Mouse (Mus musculus): ENCODE measurements around the gene Bfsp2.

DNA sequence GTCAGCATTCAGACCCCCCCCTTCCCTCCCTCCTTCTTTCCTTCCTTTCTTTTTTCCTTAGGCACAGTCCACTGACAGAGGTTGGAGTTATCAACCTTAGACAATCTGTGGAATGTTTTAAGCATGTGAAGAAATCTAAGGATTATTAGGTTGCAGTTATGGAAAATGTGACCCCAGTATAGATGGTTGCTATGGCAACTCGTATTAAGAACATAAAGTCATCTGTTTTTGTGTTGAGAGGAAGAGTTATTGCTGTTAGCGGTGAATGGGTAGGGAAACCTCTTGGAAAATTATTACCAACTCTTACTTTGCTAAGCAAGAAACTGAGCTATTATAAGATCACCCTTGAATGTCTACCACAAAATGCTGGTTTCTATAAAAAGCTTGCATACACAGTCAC, 71.1 kb downstream of the Bfsp2 start:
- TF ChIP-seq CTCF (IDR thresholded peaks at IDR 0.05; ENCODE audit: insufficient read depth, low read depth, low read length): no peak
- TF ChIP-seq POLR2A (IDR thresholded peaks at IDR 0.05; ENCODE audit: insufficient read depth, low read depth, low read length): no peak
